Mouse (Mus musculus) mouse embryonic stem cell (cell line): ENCODE data around the gene Ccl2.

Experiments
- in situ Hi-C, 2 experiments: fragments of 300-500 bp; cut with MboI; formaldehyde crosslinking; loops; 1 replicate in 1 of 2; 3 replicates in 1 of 2; pipeline ENCODE4 v1.14.3; 2019 to 2020; ENCODE audit warnings: low sequenced_read_pairs in 2 of 2, low pct_unique_long_range_greater_than_20kb in 1 of 2, mixed read lengths in 1 of 2; ENCODE audit not compliant: unreplicated experiment in 1 of 2

The Ccl2 gene

DNA sequence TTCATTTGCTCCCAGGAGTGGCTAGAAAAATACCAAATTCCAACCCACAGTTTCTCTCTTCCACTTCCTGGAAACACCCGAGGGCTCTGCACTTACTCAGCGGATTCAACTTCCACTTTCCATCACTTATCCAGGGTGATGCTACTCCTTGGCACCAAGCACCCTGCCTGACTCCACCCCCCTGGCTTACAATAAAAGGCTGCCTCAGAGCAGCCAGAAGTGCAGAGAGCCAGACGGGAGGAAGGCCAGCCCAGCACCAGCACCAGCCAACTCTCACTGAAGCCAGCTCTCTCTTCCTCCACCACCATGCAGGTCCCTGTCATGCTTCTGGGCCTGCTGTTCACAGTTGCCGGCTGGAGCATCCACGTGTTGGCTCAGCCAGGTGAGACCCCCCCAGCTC, at the start of gene Ccl2:
Gene Ccl2 (plus strand): TSS at position 216 of the 400 bp plus-strand sequence.
- in situ Hi-C loops, result no loop called here

DNA sequence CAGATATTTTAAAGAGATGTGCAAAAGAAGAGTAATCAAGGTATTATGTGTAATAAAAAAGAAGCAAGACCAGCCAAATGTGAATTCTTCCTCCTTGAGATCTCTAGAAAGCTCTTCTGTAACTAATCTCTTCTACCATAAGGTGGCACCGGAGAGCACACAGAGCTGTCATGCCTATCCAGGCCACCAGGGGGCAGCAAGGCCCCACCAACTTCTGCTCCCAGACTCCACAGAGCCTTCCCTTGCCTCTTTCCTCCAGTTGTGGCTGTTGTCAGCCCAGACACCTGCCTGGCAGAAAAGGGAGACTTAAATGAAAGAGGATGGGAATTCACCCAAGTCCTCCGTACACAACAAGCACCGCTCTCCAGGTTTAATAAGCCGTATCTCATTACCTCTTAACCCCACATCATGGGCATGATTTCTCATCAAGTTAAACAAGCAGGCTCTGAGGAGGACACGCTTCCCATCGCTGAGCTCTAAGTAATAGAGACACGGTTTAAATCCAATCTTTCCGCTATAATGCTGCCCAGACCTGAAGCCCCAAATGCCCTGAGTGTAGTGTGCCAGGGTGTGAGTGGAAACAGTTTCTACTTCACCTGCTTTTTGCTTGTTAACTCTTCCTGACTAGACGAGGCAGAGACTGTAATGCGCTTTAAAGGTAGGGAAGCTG, 39.1 kb upstream of the Ccl2 start:
- in situ Hi-C loops, result loop anchor here (5.0 kb wide), 1 partner anchor 181 kb away; no protein-coding TSS in a partner anchor

DNA sequence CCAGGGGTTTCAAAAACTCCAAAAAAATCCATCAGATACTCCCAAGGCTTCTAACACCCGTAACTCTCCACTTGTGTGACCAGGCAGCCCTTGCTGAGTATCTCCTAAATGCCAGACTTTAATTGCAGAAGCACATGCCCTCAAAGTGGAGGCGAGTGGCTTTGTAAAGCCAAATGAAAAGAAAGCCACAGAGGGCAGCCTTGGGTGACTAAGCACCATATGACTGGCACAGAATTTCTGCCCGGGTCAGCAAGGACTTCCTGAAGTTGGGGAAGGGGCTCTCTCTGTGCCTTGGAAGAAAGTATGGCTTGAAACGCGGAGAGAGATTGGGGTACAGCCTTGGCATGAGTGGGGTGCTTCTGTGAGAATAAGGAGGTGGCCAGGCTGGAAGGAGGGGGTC, 38.3 kb upstream of the Ccl2 start:
- in situ Hi-C loops, result loop anchor here (5.0 kb wide), 1 partner anchor 180 kb away; no protein-coding TSS in a partner anchor

DNA sequence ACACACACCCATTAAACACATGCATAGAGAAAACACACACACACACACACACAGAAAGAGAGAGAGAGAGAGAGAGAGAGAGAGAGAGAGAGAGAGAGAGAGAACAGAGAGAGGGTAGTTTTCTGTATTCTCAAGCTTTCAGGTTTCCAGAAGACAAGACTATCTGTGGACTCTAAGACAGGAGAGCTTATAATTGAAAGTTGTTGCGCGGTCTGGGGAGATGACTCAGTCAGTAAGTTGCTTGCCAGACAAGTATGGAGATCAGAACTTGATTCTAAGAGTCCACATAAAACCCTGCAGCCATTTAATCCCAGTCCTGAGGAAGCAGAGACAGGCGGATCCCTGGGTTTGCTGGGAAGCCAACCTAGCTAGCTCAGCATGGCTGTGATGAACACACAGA, 36.7 kb upstream of the Ccl2 start:
- in situ Hi-C loops, result loop anchor here (5.0 kb wide), 1 partner anchor 179 kb away; no protein-coding TSS in a partner anchor

DNA sequence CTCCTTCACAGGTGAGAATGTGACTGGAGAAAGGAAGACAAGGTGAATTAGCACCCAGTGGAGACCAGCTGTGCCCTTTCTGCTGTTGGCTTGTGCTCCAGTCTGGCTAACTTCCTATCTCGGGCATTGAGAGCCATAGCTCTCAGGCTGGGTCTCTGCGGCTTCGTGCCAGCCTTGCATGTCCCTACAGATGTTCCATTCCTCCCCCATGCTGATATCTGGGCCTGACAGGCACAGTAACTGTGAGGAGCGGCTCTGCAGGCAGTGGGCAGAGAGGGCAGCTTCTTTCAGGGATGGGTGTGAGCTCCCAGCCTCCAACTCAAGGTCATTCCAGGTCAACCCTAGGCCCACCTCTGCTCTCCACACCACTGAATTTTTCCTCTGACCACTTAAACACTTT, 35.9 kb upstream of the Ccl2 start:
- in situ Hi-C loops, result loop anchor here (5.0 kb wide), 1 partner anchor 178 kb away; no protein-coding TSS in a partner anchor

DNA sequence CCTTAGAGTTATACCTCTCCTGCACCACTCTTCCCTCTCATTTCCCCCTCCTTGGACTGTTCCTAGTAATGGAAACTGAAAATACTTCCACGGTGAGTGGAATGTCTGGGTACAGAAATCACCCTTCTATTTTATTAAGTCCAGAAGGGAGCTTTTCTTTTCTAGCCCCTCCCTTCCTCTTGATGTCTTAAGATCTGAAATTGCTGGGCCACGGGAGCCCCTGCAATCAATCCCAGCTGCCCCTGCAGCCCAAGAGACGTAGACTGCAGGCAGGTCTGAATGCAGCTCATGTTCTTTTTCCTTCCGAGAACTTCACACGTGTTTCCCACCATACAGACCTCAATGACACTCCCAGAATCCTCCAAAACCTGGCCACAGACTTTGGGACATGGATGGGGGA, 34.8 kb upstream of the Ccl2 start:
- in situ Hi-C loops, result no loop called here

DNA sequence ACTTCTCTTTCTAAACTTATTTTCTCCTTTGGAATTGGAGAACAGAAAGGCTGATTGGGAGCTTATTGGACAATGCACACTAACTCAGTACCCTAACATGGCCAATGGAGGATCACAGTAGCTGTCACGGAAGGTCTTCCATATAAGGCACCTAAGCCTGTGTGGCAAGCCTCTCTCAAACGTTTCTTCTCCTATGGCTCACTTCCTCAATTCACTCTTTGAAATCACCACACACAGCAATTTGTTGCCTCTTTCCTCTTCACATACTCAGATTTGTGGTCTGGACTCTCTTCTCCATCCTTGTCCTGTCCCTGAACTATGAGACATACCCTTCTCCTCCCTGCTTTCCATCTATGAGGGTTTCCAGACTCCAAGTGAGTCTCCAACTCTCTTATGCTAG, 30.6 kb upstream of the Ccl2 start:
- in situ Hi-C loops, result no loop called here

DNA sequence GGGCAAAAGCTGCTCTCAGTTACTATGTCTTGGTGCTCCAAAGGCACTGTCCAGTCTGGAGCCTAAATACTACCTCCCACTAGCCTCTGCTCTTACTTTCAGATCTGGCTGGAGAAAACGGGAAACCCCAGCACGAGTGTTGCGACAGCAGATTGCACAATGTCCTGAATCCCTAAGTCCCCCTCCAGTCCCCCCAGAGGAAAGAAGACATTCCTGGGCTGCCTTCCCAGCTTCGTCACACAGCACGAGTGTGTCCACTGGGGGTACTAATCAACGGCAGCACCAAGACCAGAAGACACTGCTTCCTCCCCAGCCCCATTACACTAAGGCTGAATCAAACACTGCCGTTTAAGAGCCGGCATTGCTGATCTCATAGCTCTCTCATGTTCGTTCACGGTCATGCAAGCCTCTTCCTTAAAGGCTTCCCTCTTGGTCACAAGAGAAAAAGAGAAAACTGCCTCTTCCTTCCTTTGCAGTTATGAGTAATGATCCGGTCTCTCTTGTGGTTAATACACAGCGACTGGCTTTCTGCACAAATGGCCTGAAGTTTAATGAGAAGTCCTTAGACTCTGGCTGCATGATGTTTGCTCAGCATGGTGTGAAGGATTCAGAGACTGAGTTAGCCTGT, 28.5 kb upstream of the Ccl2 start:
- in situ Hi-C loops, result no loop called here

DNA sequence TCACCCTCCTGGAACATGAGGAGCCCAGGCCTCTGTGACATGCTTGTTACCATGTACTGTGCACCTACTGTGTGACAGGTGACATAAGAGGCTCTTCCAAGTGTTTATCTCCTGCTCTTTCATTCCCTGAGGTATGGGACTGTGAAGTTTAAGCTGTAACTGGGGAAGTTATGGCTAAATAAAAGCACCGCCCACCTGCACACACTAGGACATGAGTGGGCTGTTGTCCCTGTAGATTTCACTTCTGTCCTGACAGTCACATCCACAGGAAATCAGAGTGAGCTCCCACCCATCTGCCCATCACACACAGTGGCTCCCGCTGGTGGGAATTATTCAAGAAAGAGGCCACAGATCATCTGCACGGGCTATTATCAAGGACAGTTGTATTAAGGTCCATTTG, 25.3 kb upstream of the Ccl2 start:
- in situ Hi-C loops, result no loop called here

DNA sequence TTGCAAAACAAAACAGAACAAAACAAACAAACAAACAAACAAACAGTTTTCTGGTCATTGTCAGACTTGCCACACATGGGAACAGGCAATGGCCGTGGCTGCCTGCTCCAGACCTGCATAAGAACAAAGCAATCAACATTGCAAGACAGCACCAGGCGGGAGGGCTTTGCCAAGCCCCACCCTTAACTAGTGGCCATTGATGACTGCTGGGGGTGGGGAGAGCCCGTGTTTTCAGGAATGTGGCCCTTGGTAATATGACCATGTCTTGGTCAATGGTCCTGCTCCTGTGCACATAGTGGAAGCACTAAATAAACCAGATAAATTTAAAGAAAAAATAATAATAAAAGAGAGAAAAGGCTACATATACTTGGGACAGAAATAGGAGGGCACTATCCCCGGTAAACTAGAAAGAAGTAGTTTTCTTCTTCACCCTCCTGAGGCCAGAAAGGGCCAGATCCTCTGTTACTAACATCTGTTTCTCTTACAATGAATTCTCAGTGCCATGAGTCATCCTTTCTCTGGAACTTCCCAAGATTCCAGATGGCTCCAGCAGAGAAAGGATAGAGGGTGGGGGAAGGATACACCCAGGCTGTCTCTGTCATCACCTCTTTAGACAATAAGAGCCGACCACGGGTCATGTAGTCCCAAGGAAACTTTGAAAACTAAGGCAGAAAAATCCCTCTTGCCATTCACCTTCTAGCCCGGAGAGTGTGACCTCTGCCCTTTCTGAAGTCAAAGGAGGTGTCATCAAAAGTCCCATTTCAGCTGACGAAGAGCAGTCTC, 23.8 kb upstream of the Ccl2 start:
- in situ Hi-C loops, result no loop called here

DNA sequence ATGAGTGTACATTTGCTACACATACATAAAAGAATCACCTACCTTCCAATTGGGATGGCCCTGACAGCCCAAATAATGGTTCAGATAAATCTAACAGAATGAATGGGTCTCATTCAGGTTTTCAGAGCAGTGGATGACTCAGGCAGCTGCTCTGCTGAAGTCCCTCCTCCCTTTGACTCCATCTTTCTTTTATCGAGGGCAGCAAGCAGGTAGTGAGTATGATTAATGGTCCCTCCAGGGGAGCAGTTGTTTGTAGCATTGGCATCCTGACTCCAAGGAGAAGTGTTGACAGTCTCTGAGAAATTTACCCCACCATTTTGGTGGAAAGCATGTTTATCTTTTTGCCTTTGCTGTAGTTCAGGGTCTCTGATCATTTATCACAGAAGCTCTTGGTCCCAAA, 21.6 kb upstream of the Ccl2 start:
- in situ Hi-C loops, result no loop called here

DNA sequence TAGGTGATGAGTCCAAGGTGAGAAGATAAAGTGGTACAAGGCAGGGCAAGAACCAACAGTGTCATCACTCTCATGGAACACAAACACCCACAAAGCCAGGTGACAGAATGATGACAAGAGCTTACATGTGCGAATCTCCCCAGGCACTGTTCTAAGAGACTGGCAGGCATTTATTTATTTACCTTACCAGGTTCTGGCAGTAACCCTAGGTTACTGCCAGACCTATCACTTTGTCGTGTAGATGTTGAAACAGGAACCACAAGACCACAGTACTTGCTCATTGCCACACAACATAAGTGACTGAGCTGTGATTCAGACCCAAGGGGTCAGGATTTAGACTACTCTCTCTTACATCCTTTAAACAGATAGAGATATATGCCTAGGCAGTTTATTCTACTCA, 20.3 kb upstream of the Ccl2 start:
- in situ Hi-C loops, result no loop called here

DNA sequence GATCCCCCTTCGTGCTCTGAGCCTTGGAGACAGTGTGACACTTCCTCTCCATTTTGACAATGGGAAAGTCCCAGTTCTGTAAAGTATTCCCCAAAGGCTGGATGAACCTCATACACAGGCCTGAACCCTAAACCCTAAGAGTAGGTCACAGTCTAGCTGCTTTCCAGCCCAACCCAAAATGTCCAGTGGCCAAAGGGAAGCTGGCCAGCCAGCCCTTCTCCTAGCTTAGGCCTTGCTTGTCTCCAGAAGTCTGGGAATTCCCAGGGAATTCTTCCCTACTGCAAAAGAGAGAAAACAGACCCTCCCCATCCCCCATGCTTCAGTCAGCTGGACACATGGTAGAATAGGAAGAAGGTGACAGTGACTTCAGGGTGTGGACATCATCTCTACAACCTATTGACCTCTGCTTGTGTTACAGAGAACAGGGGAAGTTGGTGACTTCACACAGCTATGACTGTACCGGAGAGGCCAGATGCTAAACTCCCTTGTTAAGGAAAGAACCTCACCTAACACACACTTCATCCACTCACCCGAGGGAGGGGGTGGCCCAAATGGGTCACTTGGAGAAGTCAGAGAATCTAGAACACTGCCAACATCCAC, 19.1 kb upstream of the Ccl2 start:
- in situ Hi-C loops, result no loop called here

DNA sequence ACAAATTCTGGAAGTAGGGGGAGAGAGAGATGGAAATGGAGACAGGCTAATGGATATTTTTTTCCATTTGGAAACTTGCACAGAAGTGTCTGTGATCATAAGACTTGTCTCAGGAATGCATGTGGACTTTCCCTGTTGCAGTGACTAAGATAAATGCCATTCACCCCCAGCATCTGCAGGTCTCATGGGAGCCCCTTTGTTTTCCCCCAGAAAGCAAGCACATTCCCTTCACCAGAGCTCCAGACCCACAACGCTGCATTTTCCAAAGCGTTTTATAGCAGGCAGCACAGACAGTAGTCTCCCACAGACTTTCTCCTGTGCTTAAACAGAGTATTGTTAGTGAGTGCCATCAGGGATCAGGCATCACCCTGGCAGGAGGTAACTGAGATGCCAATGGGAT, 16.0 kb upstream of the Ccl2 start:
- in situ Hi-C loops, result no loop called here

DNA sequence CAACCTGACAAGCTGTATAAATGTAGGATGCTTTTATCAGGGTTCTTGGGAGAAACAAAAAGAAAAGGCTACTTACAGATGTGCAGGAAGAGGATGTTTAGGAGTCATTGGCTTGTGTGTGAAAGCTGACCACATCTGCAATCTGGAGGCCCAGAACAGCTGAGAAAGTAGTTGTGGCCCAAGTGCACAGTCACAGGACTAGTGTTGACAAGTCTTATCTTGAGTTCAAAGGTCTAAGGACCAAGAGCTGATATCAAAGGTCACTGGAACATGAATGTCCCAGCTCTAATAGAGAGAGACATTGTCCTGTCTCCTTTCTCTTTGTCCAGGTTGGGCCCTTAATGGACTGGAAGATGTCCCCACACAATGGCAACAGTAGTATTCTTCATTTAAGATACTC, 15.6 kb upstream of the Ccl2 start:
- in situ Hi-C loops, result no loop called here

DNA sequence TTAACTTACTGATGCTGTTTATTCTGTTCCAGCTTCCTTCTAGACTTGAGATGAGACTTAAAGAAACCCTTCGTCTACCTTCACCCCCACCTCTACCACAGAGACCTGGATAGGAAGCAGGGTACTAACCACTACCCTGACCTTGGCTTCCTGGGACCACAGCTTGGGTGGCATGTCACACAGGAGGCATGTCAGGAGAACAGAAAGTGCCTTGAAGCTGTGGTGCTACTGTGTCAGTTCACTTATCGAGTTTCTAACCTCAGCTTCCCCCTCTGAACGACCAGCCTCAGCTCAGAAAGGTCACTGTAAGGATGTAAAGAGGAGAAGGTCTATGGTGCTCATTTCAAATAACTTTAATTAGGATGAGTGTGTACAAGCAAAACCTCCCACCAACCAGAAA, 14.0 kb upstream of the Ccl2 start:
- in situ Hi-C loops, result no loop called here

DNA sequence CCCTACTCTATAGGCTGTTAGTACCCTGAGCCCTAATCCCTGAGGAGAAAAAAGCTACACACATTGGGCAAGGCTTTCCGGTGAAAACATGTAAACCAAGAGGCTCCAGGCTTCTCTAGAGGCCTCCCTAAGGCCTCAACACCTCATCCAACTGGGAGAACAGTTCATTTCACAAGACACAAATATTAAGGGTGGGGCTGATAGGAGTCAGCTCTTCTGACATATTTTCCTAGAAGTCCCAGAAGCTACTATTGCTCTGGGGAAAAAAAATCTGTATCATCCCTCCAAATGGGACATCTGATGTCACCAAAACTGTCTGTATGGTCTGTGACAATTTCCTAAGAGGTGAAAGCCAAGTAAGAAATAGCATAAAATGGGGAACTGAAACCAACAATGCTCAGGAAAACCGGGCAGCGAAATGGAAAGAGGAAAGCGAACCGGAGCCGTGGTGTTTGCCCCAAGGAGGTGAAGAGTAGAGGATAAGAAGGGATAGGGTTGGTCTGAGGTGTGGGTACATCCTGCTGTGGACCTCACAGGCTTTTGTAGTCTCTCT, 12.8 kb upstream of the Ccl2 start:
- in situ Hi-C loops, result no loop called here

DNA sequence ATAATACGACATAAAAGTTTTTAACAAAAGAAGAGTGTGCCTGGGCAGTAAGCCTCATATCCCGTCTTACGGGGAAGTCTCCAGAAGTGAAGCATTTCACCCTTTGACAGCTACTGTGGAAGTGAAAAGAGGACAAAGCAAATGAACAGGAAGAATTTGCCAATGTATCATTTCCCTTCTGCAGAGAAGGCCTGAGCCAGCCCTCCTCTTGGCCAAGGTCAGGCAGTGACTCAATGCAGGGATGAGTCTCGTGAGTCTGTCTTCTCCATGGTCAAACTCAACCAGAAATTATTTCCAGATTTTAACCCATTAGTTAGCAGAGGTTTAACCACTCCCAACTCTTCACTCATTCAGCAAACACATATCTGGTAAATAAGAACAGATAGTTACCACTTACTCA, 11.6 kb upstream of the Ccl2 start:
- in situ Hi-C loops, result no loop called here

DNA sequence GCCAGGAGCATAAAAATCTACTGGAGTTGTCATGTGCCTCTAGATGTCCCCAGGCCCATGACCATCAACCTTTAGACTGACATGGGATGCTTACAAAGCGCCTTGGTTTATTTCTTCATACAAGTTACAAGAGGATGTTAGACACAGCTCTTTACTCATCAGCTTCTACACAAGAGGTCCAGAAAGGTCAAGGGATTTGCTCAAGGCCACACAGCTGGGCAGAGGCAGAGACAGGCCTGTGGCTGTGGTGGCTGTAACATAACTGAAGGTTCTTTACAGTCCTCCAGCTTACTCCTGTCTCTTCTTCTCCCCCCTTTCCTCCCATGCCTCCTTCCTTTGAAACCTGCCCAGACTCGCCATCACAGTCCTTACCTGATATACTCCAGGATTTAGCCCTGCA, 5.2 kb upstream of the Ccl2 start:
- in situ Hi-C loops, result no loop called here
